Mouse (Mus musculus) MEL (cell line): ENCODE measurements at regions not wholly inside any gene's neighbourhood (a gene's known extent, or its start where the extent isn't known, plus 50 kb on each side); places are given as distances from the start of the nearest gene placed in this dataset.

Experiments used
- CHD1 ChIP-seq: IDR thresholded peaks from 2 replicates; pipeline ENCODE4 v1.6.1; 2012; ENCODE audit warnings: low read depth, mild to moderate bottlenecking, inconsistent platforms, low read length, improper control_type of control experiment
- CHD2 ChIP-seq: IDR thresholded peaks from 2 replicates; pipeline ENCODE4 v1.6.1; 2011; ENCODE audit warnings: low read length, improper control_type of control experiment
- CTCF ChIP-seq, 3 experiments: IDR thresholded peaks in 2 of 3; conservative IDR thresholded peaks in 1 of 3; 2 replicates each; pipeline ENCODE4 v1.5.1; 2011 to 2012; ENCODE audit warnings: low read length in 3 of 3, low read depth in 2 of 3, mild to moderate bottlenecking in 2 of 3, improper control_type of control experiment in 1 of 3, inconsistent platforms in 1 of 3, mixed read lengths in 1 of 3, moderate library complexity in 1 of 3; ENCODE audit not compliant: control insufficient read depth in 1 of 3, insufficient read depth in 1 of 3, poor library complexity in 1 of 3, severe bottlenecking in 1 of 3
- E2F4 ChIP-seq: IDR thresholded peaks from 2 replicates; pipeline ENCODE4 v1.6.1; 2011; ENCODE audit warnings: low read depth, low read length, improper control_type of control experiment, borderline replicate concordance
- EP300 ChIP-seq, 2 experiments: IDR thresholded peaks; 2 replicates each; pipeline ENCODE4 v1.6.1; 2011; ENCODE audit warnings: improper control_type of control experiment in 2 of 2, low read length in 2 of 2, low read depth in 1 of 2, mild to moderate bottlenecking in 1 of 2
- GABPA ChIP-seq: IDR thresholded peaks from 2 replicates; pipeline ENCODE4 v1.6.1; 2012; ENCODE audit warnings: low read depth, mild to moderate bottlenecking, inconsistent platforms, low read length, improper control_type of control experiment, moderate library complexity
- KAT2A ChIP-seq: conservative IDR thresholded peaks from 2 replicates; pipeline ENCODE4 v1.6.1; 2012; ENCODE audit warnings: low read depth, low read length, improper control_type of control experiment, inconsistent platforms
- MAX ChIP-seq: IDR thresholded peaks from 2 replicates; pipeline ENCODE4 v1.6.1; 2011; ENCODE audit warnings: low read length, improper control_type of control experiment
- MYC ChIP-seq: IDR thresholded peaks from 2 replicates; pipeline ENCODE4 v1.6.1; 2011; ENCODE audit warnings: low read depth, mild to moderate bottlenecking, low read length, improper control_type of control experiment, moderate library complexity
- POLR2AphosphoS2 ChIP-seq: IDR thresholded peaks from 2 replicates; pipeline ENCODE4 v1.6.1; 2011; ENCODE audit warnings: low read length, improper control_type of control experiment
- POLR2AphosphoS5 ChIP-seq: IDR thresholded peaks from 2 replicates; pipeline ENCODE4 v1.6.1; 2012; ENCODE audit warnings: low read depth, borderline replicate concordance, mild to moderate bottlenecking, inconsistent platforms, low read length, moderate library complexity, mixed read lengths
- TAL1 ChIP-seq: IDR thresholded peaks from 2 replicates; pipeline ENCODE4 v1.6.1; 2012; ENCODE audit warnings: mild to moderate bottlenecking, inconsistent platforms, low read length, moderate library complexity, mixed read lengths
- USF2 ChIP-seq, 2 experiments: IDR thresholded peaks; 2 replicates each; pipeline ENCODE4 v1.6.1; 2011 to 2012; ENCODE audit warnings: improper control_type of control experiment in 2 of 2, low read length in 2 of 2, borderline replicate concordance in 1 of 2, inconsistent platforms in 1 of 2, low read depth in 1 of 2, mild to moderate bottlenecking in 1 of 2; ENCODE audit not compliant: insufficient read depth in 1 of 2
- ZNF384 ChIP-seq: IDR thresholded peaks from 2 replicates; pipeline ENCODE4 v1.6.1; 2012; ENCODE audit warnings: low read depth, mild to moderate bottlenecking, inconsistent platforms, low read length, improper control_type of control experiment

DNA sequence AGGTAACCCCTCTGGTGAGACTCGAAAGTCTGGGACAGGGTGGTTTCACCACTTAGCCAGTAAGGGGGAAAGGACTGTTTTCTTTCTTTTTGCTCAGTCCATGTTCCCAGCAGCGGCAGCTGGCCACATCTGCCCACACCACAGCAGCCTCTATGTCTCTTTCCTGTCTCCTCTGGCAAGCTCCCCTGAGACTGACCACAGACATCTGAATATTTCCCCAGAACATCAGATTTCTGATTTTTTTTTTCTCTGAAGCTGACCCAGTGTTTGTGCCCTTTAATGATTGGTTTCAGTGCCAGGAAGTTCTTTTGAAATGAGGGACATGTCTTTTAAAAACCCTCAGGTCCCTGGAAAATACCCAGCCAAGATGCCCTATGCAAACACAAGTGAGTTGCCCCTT lies 101.7 kb upstream of the Syt6 start:
- TF ChIP-seq EP300 (IDR thresholded peaks at IDR 0.05; ENCODE audit: low read depth in 1 of 2, low read length in 2 of 2): no peak
- TF ChIP-seq MAX: no peak
- no peak for TF ChIP-seq POLR2AphosphoS2
- no peak for TF ChIP-seq E2F4
- TF ChIP-seq TAL1: no peak
- TF ChIP-seq ZNF384: no peak
- no peak for TF ChIP-seq CTCF (IDR thresholded peaks at IDR 0.05 in 2 of 3, conservative IDR thresholded peaks at IDR 0.05 in 1 of 3; ENCODE audit: control insufficient read depth in 1 of 3, insufficient read depth in 1 of 3, low read depth in 2 of 3, low read length in 3 of 3, poor library complexity in 1 of 3, severe bottlenecking in 1 of 3)
- TF ChIP-seq CHD1: no peak
- TF ChIP-seq GABPA: no peak
- TF ChIP-seq MYC: no peak
- no peak for TF ChIP-seq KAT2A
- TF ChIP-seq POLR2AphosphoS5: no peak
- TF ChIP-seq USF2 (IDR thresholded peaks at IDR 0.05; ENCODE audit: borderline replicate concordance in 1 of 2, insufficient read depth in 1 of 2, low read depth in 1 of 2, low read length in 2 of 2): no peak
- TF ChIP-seq CHD2: no peak
